Mouse (Mus musculus) cerebellum, adult 2 months (tissue): Measurements from ENCODE around the gene Lrp8.

Source experiments
- CTCF ChIP-seq: fragments of 200-500 bp; IDR thresholded peaks from 2 replicates; pipeline ENCODE4 v1.5.1; 2011; ENCODE audit warnings: low read depth, mild to moderate bottlenecking, control low read depth, low read length, moderate library complexity, borderline replicate concordance; ENCODE audit not compliant: insufficient read depth
- POLR2A ChIP-seq: fragments of 200-500 bp; IDR thresholded peaks from 2 replicates; pipeline ENCODE4 v1.6.1; 2011; ENCODE audit warnings: low read length, control low read depth, borderline replicate concordance; ENCODE audit not compliant: insufficient read depth

DNA sequence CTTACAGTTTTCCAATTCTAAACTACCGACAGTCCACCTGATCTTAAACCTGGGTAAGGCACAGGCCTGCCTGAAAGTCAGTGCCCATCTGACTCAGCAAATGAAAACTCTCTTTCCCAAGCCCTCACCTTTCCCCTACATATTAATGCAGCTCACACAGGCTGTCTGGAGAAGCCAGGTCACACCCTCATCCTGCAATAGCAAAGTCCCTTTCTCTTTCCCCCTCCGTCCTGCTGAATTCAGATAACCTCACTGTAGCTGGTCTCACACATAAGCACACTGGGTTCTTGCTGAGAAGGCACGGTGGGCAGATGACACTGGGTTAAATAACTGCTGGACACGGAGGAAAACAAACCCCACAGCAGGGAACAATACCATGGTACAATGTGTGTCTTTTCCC lies 119.9 kb downstream of the Lrp8 start:
- no peak for TF ChIP-seq POLR2A
- TF ChIP-seq CTCF: no peak
